Mouse (Mus musculus) myocyte (in vitro differentiated cells): ENCODE measurements around the gene Gpr33.

Source experiments
- E2F4 ChIP-seq: IDR thresholded peaks from one replicate; pipeline ENCODE4 v1.6.1; 2011; ENCODE audit warnings: mild to moderate bottlenecking, control low read depth, moderate library complexity; ENCODE audit not compliant: insufficient read depth
- MAX ChIP-seq: IDR thresholded peaks from one replicate; pipeline ENCODE4 v1.6.1; 2011; ENCODE audit warnings: low read depth, mild to moderate bottlenecking, control low read depth
- MYOG ChIP-seq, 3 experiments: IDR thresholded peaks; one replicate each; pipeline ENCODE4 v1.6.1; 2011; ENCODE audit warnings: control low read depth in 2 of 3, low read depth in 2 of 3, mild to moderate bottlenecking in 2 of 3; ENCODE audit not compliant: insufficient read length in 2 of 3, control insufficient read depth in 1 of 3, insufficient read depth in 1 of 3
- POLR2A ChIP-seq: IDR thresholded peaks from one replicate; pipeline ENCODE4 v1.6.1; 2011; ENCODE audit warnings: low read depth, mild to moderate bottlenecking, control low read depth, moderate library complexity; ENCODE audit not compliant: insufficient read length
- POLR2AphosphoS2 ChIP-seq: IDR thresholded peaks from one replicate; pipeline ENCODE4 v1.6.1; 2011; ENCODE audit warnings: low read depth, control low read depth; ENCODE audit not compliant: insufficient read length
- SRF ChIP-seq: IDR thresholded peaks from one replicate; pipeline ENCODE4 v1.6.1; 2011; ENCODE audit warnings: low read depth; ENCODE audit not compliant: control insufficient read depth, insufficient read length
- TCF12 ChIP-seq: IDR thresholded peaks from one replicate; pipeline ENCODE4 v1.6.1; 2011; ENCODE audit warnings: mild to moderate bottlenecking, control low read depth; ENCODE audit not compliant: poor library complexity, insufficient read depth, severe bottlenecking

DNA sequence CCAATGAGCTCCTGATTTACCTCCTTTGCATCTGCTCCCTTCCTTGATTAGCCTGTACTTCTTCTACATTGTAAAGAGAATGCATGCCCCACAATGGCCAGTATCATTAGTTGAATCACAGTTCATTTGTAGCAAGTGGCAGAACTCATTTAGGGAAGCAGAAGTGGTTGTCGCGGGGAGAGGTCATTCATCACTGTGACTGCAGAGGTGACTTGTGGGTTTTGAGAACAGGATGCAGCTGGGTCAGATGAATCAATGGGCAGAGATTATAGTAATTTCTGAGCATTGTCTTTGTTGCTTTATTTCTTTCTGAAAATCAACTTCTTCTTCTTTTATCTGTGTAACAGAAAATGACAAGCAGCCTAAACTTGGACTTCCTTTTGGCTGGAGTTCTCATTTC lies 21.5 kb upstream of the Gpr33 start:
- TF ChIP-seq POLR2A = no peak
- TF ChIP-seq MYOG (IDR thresholded peaks at IDR 0.05; ENCODE audit: control insufficient read depth in 1 of 3, insufficient read depth in 1 of 3, insufficient read length in 2 of 3, low read depth in 2 of 3) = no peak
- no peak for TF ChIP-seq TCF12
- no peak for TF ChIP-seq E2F4
- TF ChIP-seq MAX = no peak
- no peak for TF ChIP-seq POLR2AphosphoS2
- TF ChIP-seq SRF = no peak
